Mouse (Mus musculus) neutrophil, adult 65 days (primary cell): ENCODE data around the gene Agk. TPM values are rescaled to one million over a fixed set of nuclear protein-coding genes. Genes with fewer than 3 reads are reported as not detected.

Experiments used
- total RNA-seq: library from RNA; stranded (reverse); gene quantifications from 2 replicates; pipeline ENCODE4 v1.2.4, GENCODE M21; 2023

Gene Agk
- 4.9 and 8.1 TPM in 2 replicates for total RNA-seq

DNA sequence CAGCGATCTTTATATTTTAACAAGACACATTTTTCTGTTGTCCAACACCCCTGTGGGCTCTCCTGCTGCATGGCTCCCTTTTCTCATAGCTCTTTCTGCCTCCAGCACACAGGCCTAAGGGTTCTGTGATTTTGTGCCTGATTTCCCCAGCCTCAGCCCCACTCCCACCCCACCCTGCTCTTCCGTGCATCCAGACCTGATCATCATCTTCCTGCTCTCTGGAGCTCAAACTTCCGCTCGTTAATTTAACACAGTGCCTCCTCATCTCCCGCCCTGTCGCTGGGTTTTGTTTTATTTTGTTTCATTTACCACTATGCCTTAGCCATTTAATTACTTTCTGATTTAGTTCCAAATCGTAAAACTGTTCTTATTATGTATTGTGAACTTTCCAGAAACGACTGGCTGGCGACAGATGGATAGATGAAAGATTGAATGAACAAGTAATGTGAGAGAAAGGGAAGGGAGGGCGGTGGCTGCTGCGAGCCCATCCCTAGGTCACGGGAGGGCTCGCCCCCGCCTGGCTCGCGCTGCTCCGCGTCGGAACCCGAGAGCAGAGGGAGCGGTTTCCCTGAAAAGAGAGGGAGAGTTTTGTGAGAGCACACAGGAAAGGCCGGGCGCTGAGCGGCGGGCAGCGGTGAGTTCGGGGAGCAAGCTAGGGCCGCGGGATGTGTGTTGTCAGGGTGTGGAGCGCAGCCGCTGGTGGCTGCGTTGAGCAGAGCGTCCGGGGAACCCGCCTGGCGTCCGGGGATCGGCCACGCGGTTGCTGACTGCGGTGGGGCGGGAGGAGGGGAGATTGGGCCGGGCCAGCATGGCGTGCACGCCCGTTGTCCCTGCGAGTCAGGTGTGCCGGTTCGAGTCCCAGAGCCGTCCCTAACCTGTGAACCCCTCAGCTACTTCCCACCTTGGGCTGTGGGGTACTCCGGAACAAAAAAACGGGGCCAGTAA is at the start of gene Agk:
Gene Agk (plus strand): TSS at position 276 of the 945 bp plus-strand sequence.

DNA sequence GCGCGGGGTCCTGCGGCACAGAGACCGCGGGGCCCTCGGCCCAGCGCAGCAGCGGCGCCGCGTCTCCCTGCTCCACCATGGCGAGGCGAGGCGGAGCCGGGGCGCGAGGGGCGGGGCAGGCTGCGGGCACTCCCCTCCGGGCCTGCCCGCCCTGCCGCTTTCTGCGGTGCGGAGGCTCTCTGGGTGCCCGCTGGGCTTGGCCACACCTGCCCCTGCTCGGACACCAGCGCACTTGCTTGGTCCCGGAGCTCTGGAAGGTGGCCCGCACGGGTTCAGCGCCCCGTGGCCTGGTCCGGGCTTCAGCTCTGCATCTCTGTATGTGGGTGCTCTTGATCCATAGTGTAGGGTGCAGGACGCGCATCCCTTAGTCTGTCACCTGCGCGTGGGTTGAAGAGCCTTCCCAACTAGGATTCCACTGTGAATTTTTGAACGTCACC is 111.1 kb downstream of the Agk start, which contains the start of gene E330009J07Rik:
Gene E330009J07Rik (minus strand): TSS at position 89 of the 437 bp plus-strand sequence.

DNA sequence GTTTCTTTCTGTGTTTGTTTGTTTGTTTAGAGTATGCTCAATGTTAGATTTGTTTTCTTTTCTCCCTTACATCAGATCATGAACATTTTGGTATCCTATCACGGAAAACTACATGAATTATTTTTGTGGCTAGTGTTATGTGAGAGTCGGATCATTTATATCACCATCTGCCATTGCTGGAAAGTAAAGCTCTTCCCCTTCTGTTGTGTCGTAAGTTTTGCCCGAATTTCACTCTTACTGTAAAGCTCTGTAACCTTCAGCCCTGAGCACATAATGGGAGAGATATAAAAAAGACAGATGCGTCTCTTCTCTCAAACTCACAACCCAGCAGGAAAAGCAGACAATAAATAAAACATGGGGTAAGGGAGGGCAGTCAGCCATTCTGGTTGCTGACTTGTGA is 114.0 kb downstream of the Agk start, which contains the start of gene Wee2:
Gene Wee2 (plus strand): TSS at position 153 of the 400 bp plus-strand sequence.

Other genes with a start within 250 kb of the Agk start
- 13.0 and 20.3 TPM in 2 replicates for gene E330009J07Rik, start 111.0 kb downstream of the Agk start, total RNA-seq
- not detected in 2 replicates for gene Wee2, start 113.9 kb downstream of the Agk start, total RNA-seq
- 23.5 and 31.8 TPM in 2 replicates for gene Ssbp1, start 146.2 kb downstream of the Agk start, total RNA-seq
- gene Tas2r137, start 166.1 kb downstream of the Agk start, total RNA-seq, result not detected in 2 replicates
- not detected in 2 replicates for gene Tas2r108, start 168.4 kb downstream of the Agk start, total RNA-seq
- not detected in 2 replicates for gene Prss37, start 194.3 kb downstream of the Agk start, total RNA-seq
- gene Olfr461, start 229.9 kb downstream of the Agk start, total RNA-seq, result 0.25 and 0.29 TPM in 2 replicates
- not detected in 2 replicates for gene Olfr460, start 244.3 kb downstream of the Agk start, total RNA-seq